Mouse (Mus musculus): ENCODE data around the gene Itga2. TPM values are rescaled to one million over a fixed set of nuclear protein-coding genes. Genes with fewer than 3 reads are reported as not detected.

Itga2 gene
- polyA plus RNA-seq, 1 experiment from 2014 or later, result 2.0 TPM

DNA sequence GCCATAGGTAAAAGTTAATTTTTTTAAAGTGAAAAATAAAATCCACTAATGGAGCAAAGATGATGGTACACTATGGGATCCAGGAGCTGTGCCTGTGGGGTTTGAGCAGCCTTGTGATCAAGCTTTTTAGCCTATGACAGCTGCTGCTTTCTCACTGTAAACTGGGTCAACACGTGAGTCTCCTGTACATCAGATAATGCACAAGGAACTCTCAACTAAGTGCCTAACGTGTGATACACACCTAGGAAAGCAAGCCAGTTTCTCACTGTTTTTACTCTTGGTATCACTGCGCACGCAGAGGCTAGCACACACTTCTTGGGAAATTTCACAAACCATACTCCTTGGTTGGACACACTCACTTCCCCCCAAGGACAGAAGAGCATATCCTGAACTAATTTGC lies 17.3 kb downstream of the Itga2 start:
- Histone ChIP-seq H3K9ac (no peak overlapping the region), H3K36me3 (no peaks in the 10 kb centered on the region), H3K4me2 (replicated peaks) (no peak overlapping the region), H3K27me3 (no peaks in the 10 kb centered on the region), H3K4me1 (no peaks in the 10 kb centered on the region), H3K4me3 (no peak overlapping the region), H3K9me3 (replicated peaks) (no peaks in the 10 kb centered on the region), H3K27ac (no peak overlapping the region)
- no peak for ATAC-seq (ENCODE audit: low FRiP score)
- whole genome bisulfite sequencing, result 89% methylated on average over 4 of the region's 4 CpGs

DNA sequence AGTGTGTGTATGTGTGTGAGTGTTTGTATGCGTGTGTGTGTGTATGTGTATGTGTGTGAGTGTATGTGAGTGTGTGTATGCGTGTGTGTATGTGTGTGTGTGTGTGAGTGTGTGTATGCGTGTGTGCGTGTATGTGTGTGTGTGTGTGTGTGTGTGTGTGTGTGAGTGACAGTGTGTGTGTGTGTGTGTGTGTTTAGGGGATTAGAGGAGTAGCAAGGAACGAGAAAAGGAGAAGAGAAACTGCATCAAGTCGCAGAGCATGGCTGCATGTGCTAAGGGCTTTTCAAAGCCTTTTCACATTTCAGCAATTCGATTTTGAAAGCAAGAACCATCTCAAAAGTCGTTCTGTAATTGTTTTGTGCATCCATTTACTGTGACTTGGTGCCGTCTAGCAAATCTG lies 21.3 kb downstream of the Itga2 start:
- no peaks in the 10 kb centered on the region for H3K27me3 ChIP-seq
- H3K9ac ChIP-seq, result no peak overlapping the region
- no peaks in the 10 kb centered on the region for H3K4me1 ChIP-seq
- no peaks in the 10 kb centered on the region for H3K9me3 ChIP-seq (replicated peaks)
- WGBS, result 79% methylated on average over 9 of the region's 9 CpGs
- H3K4me3 ChIP-seq, result no peak overlapping the region
- no peaks in the 10 kb centered on the region for H3K36me3 ChIP-seq
- no peak overlapping the region for H3K4me2 ChIP-seq (replicated peaks)
- ATAC-seq (ENCODE audit: low FRiP score), result no peak
- no peak overlapping the region for H3K27ac ChIP-seq

DNA sequence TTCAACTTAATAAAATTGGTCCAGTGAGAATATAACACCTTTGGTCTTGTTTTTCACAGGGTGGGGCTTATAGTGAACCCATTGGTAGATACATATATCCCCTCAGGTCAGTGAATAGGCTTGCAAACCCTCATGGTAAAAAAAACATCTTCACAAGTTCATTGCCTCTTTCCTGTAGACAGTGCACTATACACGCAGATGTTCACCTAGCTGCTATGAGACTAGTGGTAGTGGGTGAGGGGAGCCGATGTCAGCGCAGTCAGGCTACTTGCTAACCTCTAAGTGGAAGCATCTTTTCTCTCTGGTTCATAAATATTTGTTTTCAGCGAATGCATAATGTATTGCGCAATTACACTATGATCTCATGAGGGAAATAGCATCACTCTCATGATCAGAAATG lies 22.4 kb downstream of the Itga2 start:
- Histone ChIP-seq H3K36me3 (no peaks in the 10 kb centered on the region), H3K9ac (no peak overlapping the region), H3K9me3 (replicated peaks) (no peaks in the 10 kb centered on the region), H3K27me3 (no peaks in the 10 kb centered on the region), H3K27ac (no peak overlapping the region), H3K4me2 (replicated peaks) (no peak overlapping the region), H3K4me1 (no peaks in the 10 kb centered on the region), H3K4me3 (no peak overlapping the region)
- 93% methylated on average over 5 of the region's 5 CpGs for WGBS
- no peak for ATAC-seq (ENCODE audit: low FRiP score)

GRCm38 (mm10) chr13:114907876-114908275 lies 24.0 kb downstream of the Itga2 start:
- Histone ChIP-seq H3K9ac (no peak overlapping the region), H3K9me3 (replicated peaks) (no peaks in the 10 kb centered on the region), H3K27ac (no peak overlapping the region), H3K4me3 (no peak overlapping the region), H3K4me1 (no peaks in the 10 kb centered on the region), H3K4me2 (replicated peaks) (no peak overlapping the region), H3K27me3 (no peaks in the 10 kb centered on the region), H3K36me3 (no peaks in the 10 kb centered on the region)
- WGBS, result 83% methylated on average over 4 of the region's 4 CpGs
- no peak for ATAC-seq (ENCODE audit: low FRiP score)

- Histone ChIP-seq H3K4me1 (no peaks in the 10 kb centered on the region), H3K27me3 (no peaks in the 10 kb centered on the region)
- no peak for ATAC-seq (ENCODE audit: low FRiP score)
These were observed 35.0 kb downstream of the Itga2 start for GRCm38 (mm10) chr13:114896751-114897386.

DNA sequence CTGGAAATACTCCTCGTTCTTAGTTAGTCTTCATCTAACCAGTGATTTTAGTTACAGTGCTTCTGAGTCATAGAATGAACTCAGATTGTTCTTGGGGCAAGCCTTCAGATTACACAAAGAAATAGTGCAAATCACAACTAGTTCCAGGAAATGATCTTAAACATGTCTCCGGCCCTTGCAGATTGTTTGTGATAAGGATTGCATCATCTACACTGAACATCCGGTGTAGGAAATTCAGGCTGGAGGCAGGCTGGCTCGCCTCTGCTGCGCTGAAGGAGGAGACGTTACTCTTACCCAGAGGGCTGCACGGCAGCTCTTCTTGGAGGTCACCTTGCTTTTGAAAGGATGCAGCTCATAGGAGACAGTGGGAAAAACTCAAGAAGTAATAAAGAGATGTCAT lies 36.0 kb downstream of the Itga2 start:
- WGBS, result 91% methylated on average over 7 of the region's 7 CpGs
- Histone ChIP-seq H3K4me1 (no peaks in the 10 kb centered on the region), H3K27ac (no peak overlapping the region)

More at GRCm38 (mm10) chr13:114896751-114897386, 35.0 kb downstream of the Itga2 start:
- H3K4me3 ChIP-seq, result no peak overlapping the region
- WGBS, result 82% methylated on average over 10 of the region's 10 CpGs
- H3K9me3 ChIP-seq (replicated peaks), result no peaks in the 10 kb centered on the region
- H3K27ac ChIP-seq, result no peak overlapping the region
- H3K4me2 ChIP-seq (replicated peaks), result no peak overlapping the region
- H3K9ac ChIP-seq, result no peak overlapping the region
- no peaks in the 10 kb centered on the region for H3K36me3 ChIP-seq

GRCm38 (mm10) chr13:114894718-114895117 lies 37.2 kb downstream of the Itga2 start:
- ATAC-seq (ENCODE audit: low FRiP score), result no peak
- Histone ChIP-seq H3K4me3 (no peak overlapping the region), H3K4me1 (no peaks in the 10 kb centered on the region), H3K4me2 (replicated peaks) (no peak overlapping the region), H3K9me3 (replicated peaks) (no peaks in the 10 kb centered on the region), H3K27ac (no peak overlapping the region), H3K9ac (no peak overlapping the region), H3K27me3 (no peaks in the 10 kb centered on the region), H3K36me3 (no peaks in the 10 kb centered on the region)

More for the DNA sequence above, 36.0 kb downstream of the Itga2 start:
- no peak overlapping the region for H3K4me2 ChIP-seq (replicated peaks)
- no peaks in the 10 kb centered on the region for H3K9me3 ChIP-seq (replicated peaks)
- ATAC-seq (ENCODE audit: low FRiP score), result no peak
- H3K36me3 ChIP-seq, result no peaks in the 10 kb centered on the region
- no peak overlapping the region for H3K9ac ChIP-seq
- no peaks in the 10 kb centered on the region for H3K27me3 ChIP-seq
- no peak overlapping the region for H3K4me3 ChIP-seq

GRCm38 (mm10) chr13:114891655-114892054 lies 40.2 kb downstream of the Itga2 start:
- Histone ChIP-seq H3K9me3 (replicated peaks) (no peaks in the 10 kb centered on the region), H3K4me3 (no peak overlapping the region), H3K27ac (no peak overlapping the region), H3K9ac (no peak overlapping the region), H3K4me2 (replicated peaks) (no peak overlapping the region), H3K4me1 (no peaks in the 10 kb centered on the region), H3K27me3 (no peaks in the 10 kb centered on the region), H3K36me3 (no peaks in the 10 kb centered on the region)
- WGBS, result 76% methylated on average over 6 of the region's 6 CpGs
- ATAC-seq (ENCODE audit: low FRiP score), result no peak

DNA sequence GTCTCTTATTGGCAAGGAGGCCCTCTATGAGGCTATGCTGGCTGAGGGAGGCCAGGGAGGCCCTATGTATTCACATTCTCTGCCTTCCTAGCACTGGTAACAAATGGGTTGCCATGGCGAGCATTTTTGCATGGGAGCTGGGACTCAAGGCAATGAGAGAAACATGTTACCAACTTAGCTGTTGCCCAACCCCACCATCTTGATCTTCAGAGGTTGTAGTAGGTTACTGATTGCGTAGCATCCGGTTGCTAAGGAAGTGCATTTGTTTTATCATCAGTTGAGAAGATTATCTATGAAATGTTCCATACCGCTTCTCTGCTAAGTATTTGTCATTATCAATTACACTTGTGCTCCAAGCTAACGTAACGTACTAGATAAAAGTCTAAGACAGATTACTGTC lies 44.2 kb downstream of the Itga2 start:
- Histone ChIP-seq H3K4me1 (no peaks in the 10 kb centered on the region), H3K27ac (no peak overlapping the region), H3K4me2 (replicated peaks) (no peak overlapping the region), H3K9me3 (replicated peaks) (no peaks in the 10 kb centered on the region), H3K27me3 (no peaks in the 10 kb centered on the region), H3K9ac (no peak overlapping the region), H3K36me3 (no peaks in the 10 kb centered on the region), H3K4me3 (no peak overlapping the region)
- WGBS, result 93% methylated on average over 6 of the region's 6 CpGs
- ATAC-seq (ENCODE audit: low FRiP score), result no peak

DNA sequence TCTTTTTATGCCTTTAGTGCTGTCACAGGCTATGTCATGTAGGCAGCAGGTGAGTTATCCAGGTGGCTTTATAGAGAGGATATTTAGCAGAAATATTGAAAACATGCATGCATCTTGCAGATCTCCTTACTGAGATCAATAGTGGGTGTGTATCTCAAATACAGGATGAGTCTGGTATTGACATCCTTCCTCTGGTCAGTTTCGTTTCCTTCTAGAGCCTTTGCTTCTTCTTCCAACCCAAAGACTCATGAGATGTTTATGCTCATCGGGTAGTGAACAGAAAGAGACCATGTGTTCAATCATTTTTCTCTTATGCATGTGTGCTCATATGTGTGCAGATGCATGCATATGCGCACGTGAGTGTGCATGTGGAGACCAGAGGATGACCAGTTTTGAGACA lies 44.6 kb downstream of the Itga2 start:
- Histone ChIP-seq H3K27ac (no peak overlapping the region), H3K4me1 (no peaks in the 10 kb centered on the region), H3K27me3 (no peaks in the 10 kb centered on the region), H3K4me3 (no peak overlapping the region), H3K9ac (no peak overlapping the region), H3K36me3 (no peaks in the 10 kb centered on the region), H3K9me3 (replicated peaks) (no peaks in the 10 kb centered on the region), H3K4me2 (replicated peaks) (no peak overlapping the region)
- ATAC-seq (ENCODE audit: low FRiP score), result no peak
- WGBS, result 90% methylated on average over 4 of the region's 4 CpGs

DNA sequence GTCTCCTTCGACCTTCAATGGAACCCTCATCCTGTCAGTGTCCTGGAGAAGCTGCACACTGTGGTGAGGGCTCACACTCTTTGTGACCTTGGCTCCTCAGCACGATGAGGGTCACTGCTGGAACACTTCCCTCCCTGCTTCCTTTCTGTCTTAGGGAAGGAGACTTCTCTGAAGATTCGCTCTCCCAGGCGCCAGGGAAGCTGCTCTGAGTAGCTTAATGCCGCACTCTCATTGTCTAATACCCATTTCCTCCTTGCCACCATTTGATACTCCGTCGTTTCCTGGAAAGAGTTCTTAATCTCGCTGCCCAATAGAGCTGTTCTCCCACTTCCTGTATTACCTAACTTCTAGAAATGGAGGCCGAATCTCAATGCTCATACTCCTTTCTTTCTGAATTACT lies 46.7 kb downstream of the Itga2 start:
- Histone ChIP-seq H3K4me1 (no peaks in the 10 kb centered on the region), H3K36me3 (no peaks in the 10 kb centered on the region), H3K27ac (no peak overlapping the region), H3K9ac (no peak overlapping the region), H3K27me3 (no peaks in the 10 kb centered on the region), H3K4me3 (no peak overlapping the region), H3K9me3 (replicated peaks) (no peaks in the 10 kb centered on the region), H3K4me2 (replicated peaks) (no peak overlapping the region)
- ATAC-seq (ENCODE audit: low FRiP score), result no peak
- WGBS, result 69% methylated on average over 9 of the region's 9 CpGs

DNA sequence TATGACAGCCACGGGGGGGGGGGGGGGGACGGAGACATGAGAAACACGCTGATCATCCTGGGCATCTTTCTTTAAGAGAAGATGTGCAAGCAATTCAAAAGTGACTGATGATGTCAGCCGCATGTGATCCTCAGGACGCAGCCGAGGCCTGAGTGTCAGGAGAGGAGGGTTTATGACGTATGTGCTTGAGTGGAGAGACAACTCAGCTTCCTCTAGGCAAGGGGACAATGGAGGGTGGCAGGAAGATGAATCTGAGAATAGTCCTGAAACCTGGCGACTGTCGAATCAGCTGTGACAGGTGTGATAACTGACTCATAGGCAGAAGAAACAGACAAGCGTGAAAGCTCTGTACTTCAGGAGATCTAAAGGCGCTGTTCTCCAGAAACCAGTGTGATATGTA lies 53.2 kb downstream of the Itga2 start:
- no peaks in the 10 kb centered on the region for H3K9me3 ChIP-seq (replicated peaks)
- no peaks in the 10 kb centered on the region for H3K27me3 ChIP-seq
- no peak overlapping the region for H3K9ac ChIP-seq
- H3K4me3 ChIP-seq, result no peak overlapping the region
- H3K27ac ChIP-seq, result no peak overlapping the region
- no peak for ATAC-seq (ENCODE audit: low FRiP score)
- H3K36me3 ChIP-seq, result no peaks in the 10 kb centered on the region
- no peak overlapping the region for H3K4me2 ChIP-seq (replicated peaks)
- WGBS, result 85% methylated on average over 11 of the region's 11 CpGs
- no peaks in the 10 kb centered on the region for H3K4me1 ChIP-seq

DNA sequence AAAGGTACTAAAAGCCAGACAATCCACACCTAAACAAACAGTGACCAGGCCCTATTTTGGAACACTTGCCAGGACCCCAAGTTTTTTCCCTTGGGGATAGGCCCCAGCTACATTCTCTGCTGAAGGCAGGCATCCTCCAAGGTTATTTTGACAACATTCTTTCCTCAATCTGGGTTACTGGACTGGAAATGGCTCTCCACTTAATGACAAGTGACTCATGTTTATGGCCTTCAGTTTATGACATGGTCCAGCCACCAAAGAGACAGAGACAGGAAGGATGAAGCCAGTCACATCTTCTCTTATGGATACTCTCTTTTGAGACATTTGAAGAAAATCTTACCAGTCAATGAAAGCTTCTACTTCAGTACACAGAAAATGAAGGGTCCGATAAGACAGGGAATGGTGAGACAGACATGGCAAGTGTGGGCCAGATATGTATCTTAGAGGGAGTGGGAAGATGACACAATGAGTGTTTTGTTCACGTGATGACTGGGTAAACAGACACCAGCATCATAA lies 55.8 kb downstream of the Itga2 start:
- Histone ChIP-seq H3K9ac (no peak overlapping the region), H3K27me3 (no peaks in the 10 kb centered on the region), H3K9me3 (replicated peaks) (no peaks in the 10 kb centered on the region), H3K4me3 (no peak overlapping the region), H3K36me3 (no peaks in the 10 kb centered on the region), H3K4me1 (no peaks in the 10 kb centered on the region), H3K27ac (no peak overlapping the region), H3K4me2 (replicated peaks) (no peak overlapping the region)
- ATAC-seq (ENCODE audit: low FRiP score), result no peak
- 79% methylated on average over 2 of the region's 2 CpGs for WGBS

All from hindbrain, embryonic 12.5 days (tissue).